Mouse (Mus musculus) heart, embryonic 14.5 days (tissue): Measurements from ENCODE around the gene Gm14862. TPM values are rescaled to one million over a fixed set of nuclear protein-coding genes. Genes with fewer than 3 reads are reported as not detected.

Experiments
- ATAC-seq: fragments of 200-750 bp; cut with Nextera tagmentation; 2 replicates; pipeline ENCODE4 v1.8.0; 2017; ENCODE audit warnings: low read depth, moderate TSS enrichment; ENCODE audit not compliant: insufficient number of reproducible peaks, insufficient read depth, low FRiP score
- H3K27ac ChIP-seq, 2 experiments: fragments of 200-500 bp in 1 of 2; fragments of 300-500 bp in 1 of 2; sonication (generic) in 1 of 2; replicated peaks in 1 of 2; 2 replicates each; pipeline ENCODE4 v1.5.1; 2012 to 2014; ENCODE audit warnings: low read depth in 2 of 2, low read length in 2 of 2, control low read depth in 1 of 2, mild to moderate bottlenecking in 1 of 2, mixed read lengths in 1 of 2; ENCODE audit not compliant: control insufficient read depth in 1 of 2, insufficient read depth in 1 of 2
- H3K27me3 ChIP-seq: fragments of 300-500 bp; sonication (generic); 2 replicates; pipeline ENCODE4 v1.6.1; 2014; ENCODE audit warnings: mild to moderate bottlenecking, low read length, control low read depth; ENCODE audit not compliant: control insufficient read depth, insufficient read depth
- H3K36me3 ChIP-seq: fragments of 300-500 bp; sonication (generic); 2 replicates; pipeline ENCODE4 v1.6.1; 2014; ENCODE audit warnings: mild to moderate bottlenecking, control low read depth, low read length, mixed read lengths; ENCODE audit not compliant: control insufficient read depth, insufficient read depth
- H3K4me1 ChIP-seq, 2 experiments: fragments of 200-500 bp in 1 of 2; fragments of 300-500 bp in 1 of 2; sonication (generic) in 1 of 2; 2 replicates each; pipeline ENCODE4 v1.6.1; 2012 to 2014; ENCODE audit warnings: low read length in 2 of 2, control low read depth in 1 of 2, mixed read lengths in 1 of 2; ENCODE audit not compliant: control insufficient read depth in 2 of 2, insufficient read depth in 2 of 2
- H3K4me2 ChIP-seq: fragments of 300-500 bp; sonication (generic); 2 replicates; pipeline ENCODE4 v1.6.1; 2014; ENCODE audit warnings: mild to moderate bottlenecking, low read length
- H3K4me3 ChIP-seq, 2 experiments: fragments of 200-500 bp in 1 of 2; fragments of 300-500 bp in 1 of 2; sonication (generic) in 1 of 2; 2 replicates each; pipeline ENCODE4 v1.5.1; 2012 to 2014; ENCODE audit warnings: low read length in 2 of 2, mild to moderate bottlenecking in 2 of 2, control low read depth in 1 of 2, low read depth in 1 of 2, moderate library complexity in 1 of 2; ENCODE audit not compliant: control insufficient read depth in 1 of 2, insufficient read depth in 1 of 2
- H3K9ac ChIP-seq: fragments of 300-500 bp; sonication (generic); 2 replicates; pipeline ENCODE4 v1.6.1; 2014; ENCODE audit warnings: mild to moderate bottlenecking, low read length
- H3K9me3 ChIP-seq: fragments of 300-500 bp; sonication (generic); 2 replicates; pipeline ENCODE4 v1.6.1; 2016; ENCODE audit warnings: low read length, control low read depth; ENCODE audit not compliant: control insufficient read depth
- WGBS: fragments of 180-500 bp; shearing (Covaris S2); extraction: QIAGEN DNeasy Blood & Tissue Kit; methylation state at CpG from one replicate; pipeline ENCODE4 v1.1.7; 2014; 5-methylcytosine and 5-hydroxymethylcytosine counted together
- polyA plus RNA-seq: library from polyadenylated mRNA; unstranded; fragments of >200 nt; fragmentation: Nextera tagmentation; extraction: Ambion mirVana; gene quantifications from 2 replicates; pipeline ENCODE4 v1.2.1, GENCODE M21; 2014

Gm14862 gene
- polyA plus RNA-seq, 1 experiment from 2014 or later: 0.27 TPM

GRCm38 (mm10) chrX:9273377-9274002 is 16.8 kb upstream of the Gm14862 start:
- WGBS: 52% methylated on average over 12 of the region's 12 CpGs
- Histone ChIP-seq H3K36me3 (no peaks in the 10 kb centered on the region), H3K4me2 (peak overlapping the region; percentile 52), H3K27ac (no peak overlapping the region), H3K9me3 (no peaks in the 10 kb centered on the region), H3K27me3 (no peaks in the 10 kb centered on the region), H3K4me3 (peak overlapping the region; percentile 56 to 68), H3K4me1 (no peaks in the 10 kb centered on the region), H3K9ac (peak overlapping the region; percentile 76)
- ATAC-seq: no peak

GRCm38 (mm10) chrX:9272460-9273361 is 16.0 kb upstream of the Gm14862 start, which contains the start of gene Xk:
Gene Xk, plus strand, starts transcription at chrX:9272756.
- no peaks in the 10 kb centered on the region for H3K9me3 ChIP-seq
- peak within 1 kb of the TSS; percentile 52 for H3K4me2 ChIP-seq
- peak within 1 kb of the TSS; percentile 56 to 68 for H3K4me3 ChIP-seq
- peak within 1 kb of the TSS; percentile 76 for H3K9ac ChIP-seq
- no peaks in the 10 kb centered on the region for H3K36me3 ChIP-seq
- peak; percentile 79 for ATAC-seq
- H3K27ac ChIP-seq: peak within 1 kb of the TSS; percentile 39 to 55; a peak in 3 of 4 replicates
- H3K27me3 ChIP-seq: no peaks in the 10 kb centered on the region
- H3K4me1 ChIP-seq: no peaks in the 10 kb centered on the region
- WGBS: 8% methylated on average over 85 of the region's 94 CpGs

GRCm38 (mm10) chrX:9271947-9272459 is 15.3 kb upstream of the Gm14862 start:
- 24% methylated on average over 8 of the region's 8 CpGs for WGBS
- peak overlapping the region; percentile 56 to 68 for H3K4me3 ChIP-seq
- no peaks in the 10 kb centered on the region for H3K36me3 ChIP-seq
- no peak for ATAC-seq
- H3K9ac ChIP-seq: peak overlapping the region; percentile 76
- peak overlapping the region; percentile 39 to 55; a peak in 3 of 4 replicates for H3K27ac ChIP-seq
- H3K27me3 ChIP-seq: no peaks in the 10 kb centered on the region
- no peaks in the 10 kb centered on the region for H3K4me1 ChIP-seq
- peak overlapping the region; percentile 52 for H3K4me2 ChIP-seq
- no peaks in the 10 kb centered on the region for H3K9me3 ChIP-seq

DNA sequence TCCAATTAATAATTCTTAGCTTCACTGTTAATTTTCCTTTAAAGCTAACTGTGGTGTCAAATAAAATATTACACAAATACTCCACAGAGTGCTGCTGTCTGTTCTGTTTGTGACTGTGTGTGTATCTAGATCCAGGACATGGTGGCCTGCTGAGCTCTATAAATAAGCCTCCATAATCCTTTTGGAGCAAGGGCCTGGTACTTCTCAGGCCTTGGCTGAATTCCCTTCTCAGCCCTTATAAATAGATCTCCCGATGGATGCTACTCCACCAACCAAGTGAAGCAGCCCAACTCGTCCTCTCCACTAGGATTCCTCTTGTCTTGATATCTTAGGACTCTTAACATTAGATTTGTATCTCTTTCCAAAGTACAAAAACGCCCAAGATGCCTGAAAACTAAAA is 14.4 kb upstream of the Gm14862 start:
- Histone ChIP-seq H3K4me1 (no peaks in the 10 kb centered on the region), H3K36me3 (no peaks in the 10 kb centered on the region), H3K27ac (peak overlapping the region in 1 of 2 experiments; percentile 50; a peak in 2 of 4 replicates), H3K27me3 (no peaks in the 10 kb centered on the region), H3K4me3 (no peak overlapping the region), H3K4me2 (no peak overlapping the region), H3K9me3 (no peaks in the 10 kb centered on the region), H3K9ac (no peak overlapping the region)
- 36% methylated on average over 3 of the region's 3 CpGs for WGBS
- no peak for ATAC-seq

- 58% methylated on average over 1 of the region's 1 CpGs for WGBS
Measured at GRCm38 (mm10) chrX:9259267-9259666, 2.6 kb upstream of the Gm14862 start.

GRCm38 (mm10) chrX:9257831-9258230 is 1.1 kb upstream of the Gm14862 start:
- Histone ChIP-seq H3K4me2 (no peak overlapping the region), H3K4me1 (no peaks in the 10 kb centered on the region), H3K4me3 (no peak overlapping the region), H3K9ac (no peak overlapping the region), H3K36me3 (no peaks in the 10 kb centered on the region), H3K9me3 (no peaks in the 10 kb centered on the region), H3K27me3 (no peaks in the 10 kb centered on the region), H3K27ac (no peak overlapping the region)
- no peak for ATAC-seq
- WGBS: 78% methylated on average over 7 of the region's 7 CpGs

More at GRCm38 (mm10) chrX:9259267-9259666, 2.6 kb upstream of the Gm14862 start:
- Histone ChIP-seq H3K4me1 (no peaks in the 10 kb centered on the region), H3K27me3 (no peaks in the 10 kb centered on the region), H3K9me3 (no peaks in the 10 kb centered on the region), H3K9ac (no peak overlapping the region), H3K4me3 (no peak overlapping the region), H3K27ac (no peak overlapping the region), H3K4me2 (no peak overlapping the region), H3K36me3 (no peaks in the 10 kb centered on the region)
- ATAC-seq: no peak

DNA sequence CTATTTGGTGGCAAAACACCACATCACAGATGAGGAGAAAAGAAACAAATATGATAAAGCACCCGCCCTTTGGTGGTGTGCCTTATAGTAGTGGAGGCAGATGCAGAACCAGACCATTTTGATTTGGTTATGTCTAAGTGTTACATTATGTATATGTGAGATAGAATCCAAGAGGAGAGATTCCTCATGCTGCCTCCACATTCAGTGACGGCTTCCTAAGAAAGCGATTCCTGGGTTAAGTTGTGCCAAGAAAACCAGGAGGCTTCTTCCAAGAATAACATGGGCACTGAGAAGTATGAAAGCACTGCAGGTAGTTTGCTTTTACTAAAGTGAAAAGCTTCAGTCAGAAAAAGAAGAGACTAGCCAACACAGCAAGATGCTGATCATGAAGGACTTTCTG is 1.8 kb downstream of the Gm14862 start:
- Histone ChIP-seq H3K4me3 (no peak overlapping the region), H3K27me3 (no peaks in the 10 kb centered on the region), H3K4me1 (no peaks in the 10 kb centered on the region), H3K9me3 (no peaks in the 10 kb centered on the region), H3K9ac (no peak overlapping the region), H3K27ac (no peak overlapping the region), H3K36me3 (no peaks in the 10 kb centered on the region), H3K4me2 (no peak overlapping the region)
- WGBS: 80% methylated on average over 3 of the region's 3 CpGs
- ATAC-seq: no peak
